Mouse (Mus musculus) stomach, postnatal 0 days (tissue): ENCODE results near the gene Zfp791.

ENCODE experiments used
- CTCF ChIP-seq: IDR thresholded peaks from 2 replicates; pipeline ENCODE4 v1.5.1; 2016; ENCODE audit warnings: antibody characterized with exemption, low read depth, mild to moderate bottlenecking, moderate library complexity
- EP300 ChIP-seq: optimal IDR thresholded peaks from 2 replicates; pipeline ENCODE3; 2016; ENCODE audit warnings: antibody characterized with exemption

DNA sequence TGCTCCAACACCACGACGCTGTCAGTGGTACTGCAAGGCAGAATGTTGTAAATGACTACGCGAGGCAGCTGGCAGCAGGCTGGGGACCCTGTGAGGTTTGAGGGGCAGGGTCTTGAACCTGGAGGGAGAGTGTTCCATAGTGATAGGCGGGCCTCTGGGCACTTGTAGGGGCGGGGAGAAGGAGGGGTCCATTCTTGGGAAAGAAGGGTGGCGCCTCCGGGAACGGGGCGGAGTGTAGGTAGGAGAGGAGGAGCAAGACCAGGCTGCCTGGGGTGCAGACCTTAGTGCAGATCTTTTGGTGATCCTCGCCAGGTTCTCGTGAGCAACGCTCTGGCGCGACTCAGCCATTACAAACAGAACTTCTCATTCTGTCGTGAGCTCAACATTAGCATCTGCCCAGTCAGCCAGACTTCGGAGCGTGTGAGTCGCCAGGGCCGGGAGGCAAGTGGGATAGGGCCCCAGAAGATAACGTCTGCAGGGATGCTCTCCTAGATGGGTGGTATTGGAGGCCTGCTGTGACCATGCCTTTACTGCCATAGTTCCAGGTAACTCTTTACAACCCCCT, 31.3 kb downstream of the Zfp791 start:
- TF ChIP-seq CTCF (no peak), EP300 (no peak)
